Mouse (Mus musculus): ENCODE measurements around the gene Nkapd1. TPM values are rescaled to one million over a fixed set of nuclear protein-coding genes. Genes with fewer than 3 reads are reported as not detected.

Nkapd1 gene
- polyA plus RNA-seq, 1 experiment from 2014 or later, result 15.3 TPM

DNA sequence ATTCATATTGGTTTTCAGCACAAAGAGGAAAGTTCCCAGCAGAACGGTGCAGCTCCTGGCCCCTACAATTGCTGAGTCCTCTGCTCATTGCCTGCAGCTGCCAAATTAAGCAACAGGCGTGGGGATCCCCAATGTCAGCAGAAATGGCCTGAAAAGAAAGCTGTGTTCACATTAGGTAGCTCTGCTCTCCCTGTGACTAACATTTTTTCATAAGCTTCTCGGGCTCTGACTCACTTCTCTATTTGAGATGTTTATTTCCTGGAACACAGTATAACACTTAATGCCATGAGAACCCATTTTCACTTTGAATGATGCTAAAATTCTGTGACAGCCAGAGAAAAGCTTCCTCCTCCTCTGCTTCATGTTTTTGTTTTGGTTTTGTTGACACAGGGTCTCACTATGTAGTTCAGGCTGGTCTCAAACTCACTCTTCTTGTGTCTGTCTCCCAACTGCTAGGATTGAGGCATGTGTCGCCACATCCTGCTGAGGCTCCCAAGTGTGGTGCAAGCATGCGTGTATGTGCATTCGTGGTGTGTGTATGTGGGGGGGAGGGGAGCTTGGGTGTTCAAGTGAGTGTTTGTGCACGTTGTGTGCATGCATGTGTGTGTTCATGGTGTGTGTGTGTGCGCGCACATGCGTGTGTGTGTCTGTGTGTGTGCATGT lies 26.3 kb downstream of the Nkapd1 start:
- Histone ChIP-seq H3K36me3 (ENCODE audit: control insufficient read depth, insufficient read depth, low read length) (no peaks in the 10 kb centered on the region; the same call in none of the 2 replicates), H3K27me3 (replicated peaks; ENCODE audit: control insufficient read depth, insufficient read depth, low read length) (no peaks in the 10 kb centered on the region), H3K9me3 (ENCODE audit: control insufficient read depth, low read length) (no peaks in the 10 kb centered on the region), H3K4me1 (ENCODE audit: control insufficient read depth, insufficient read depth, low read depth, low read length) (no peaks in the 10 kb centered on the region), H3K4me2 (ENCODE audit: low read length) (no peak overlapping the region), H3K27ac (ENCODE audit: low read depth, low read length) (no peak overlapping the region), H3K4me3 (ENCODE audit: low read length) (no peak overlapping the region), H3K9ac (ENCODE audit: low read depth, low read length) (no peak overlapping the region)
- whole genome bisulfite sequencing, result 82% methylated on average over 10 of the region's 10 CpGs
- no peak for ATAC-seq

DNA sequence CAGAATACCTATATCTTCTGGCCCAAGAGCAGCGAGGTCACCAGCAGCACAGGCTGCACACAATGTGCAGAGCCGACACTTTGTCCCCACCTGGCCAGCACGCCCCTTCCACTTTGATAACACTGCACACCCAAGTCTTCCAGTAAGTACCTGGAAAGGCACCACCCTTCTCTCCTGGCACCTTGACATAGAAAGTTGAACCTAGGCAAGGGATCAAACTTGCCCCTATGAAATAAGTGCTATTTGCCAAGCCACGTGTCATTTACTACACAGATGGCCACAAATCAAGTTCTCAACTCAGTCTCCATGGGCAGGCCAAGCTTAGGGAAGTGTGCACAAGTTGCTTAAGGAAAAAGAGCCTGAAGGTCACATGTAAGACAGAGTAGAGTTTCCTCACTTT lies 30.3 kb downstream of the Nkapd1 start:
- H3K9me3 ChIP-seq (ENCODE audit: control insufficient read depth, low read length), result no peaks in the 10 kb centered on the region
- no peaks in the 10 kb centered on the region for H3K27me3 ChIP-seq (replicated peaks; ENCODE audit: control insufficient read depth, insufficient read depth, low read length)
- H3K4me3 ChIP-seq (ENCODE audit: low read length), result no peak overlapping the region
- WGBS, result 81% methylated on average over 4 of the region's 4 CpGs
- no peak overlapping the region for H3K27ac ChIP-seq (ENCODE audit: low read depth, low read length)
- H3K36me3 ChIP-seq (ENCODE audit: control insufficient read depth, insufficient read depth, low read length), result no peaks in the 10 kb centered on the region
- no peak overlapping the region for H3K9ac ChIP-seq (ENCODE audit: low read depth, low read length)
- ATAC-seq, result no peak
- no peak overlapping the region for H3K4me2 ChIP-seq (ENCODE audit: low read length)
- no peaks in the 10 kb centered on the region for H3K4me1 ChIP-seq (ENCODE audit: control insufficient read depth, insufficient read depth, low read depth, low read length)

DNA sequence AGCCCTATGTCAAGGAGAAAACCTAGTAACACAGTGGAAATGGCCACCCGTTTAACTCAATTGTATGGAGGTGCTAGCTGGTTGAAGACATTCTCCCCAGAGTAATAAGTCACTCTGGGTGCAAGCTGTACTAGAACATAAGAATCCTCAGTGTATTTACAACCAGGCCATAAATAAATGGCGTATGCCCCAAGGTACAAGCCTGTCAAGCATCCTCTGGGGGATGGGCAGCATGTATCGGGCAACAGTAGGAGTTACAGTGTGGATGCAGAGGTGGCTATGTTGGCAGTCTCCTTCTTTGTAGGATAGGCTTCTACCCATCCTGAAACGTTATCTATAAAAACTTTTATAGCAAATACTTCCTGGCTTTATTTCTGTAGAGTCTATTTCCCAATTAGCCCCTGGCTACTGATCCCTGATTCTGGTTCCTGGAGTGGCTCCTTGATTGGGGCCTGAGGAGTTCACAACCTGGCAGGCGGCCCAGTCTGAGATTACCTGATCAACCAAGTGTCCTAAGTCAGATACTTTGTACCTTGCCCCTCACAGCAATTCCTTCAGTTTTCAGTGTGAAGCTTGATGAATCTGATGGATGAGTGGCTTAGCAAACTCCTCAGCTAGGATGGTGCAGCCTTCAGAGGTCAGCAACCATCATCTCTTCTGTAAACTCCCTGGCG lies 32.0 kb downstream of the Nkapd1 start:
- no peak for ATAC-seq
- no peaks in the 10 kb centered on the region for H3K27me3 ChIP-seq (replicated peaks; ENCODE audit: control insufficient read depth, insufficient read depth, low read length)
- H3K4me3 ChIP-seq (ENCODE audit: low read length), result no peak overlapping the region
- 85% methylated on average over 6 of the region's 6 CpGs for WGBS
- no peaks in the 10 kb centered on the region for H3K36me3 ChIP-seq (ENCODE audit: control insufficient read depth, insufficient read depth, low read length)
- no peaks in the 10 kb centered on the region for H3K4me1 ChIP-seq (ENCODE audit: control insufficient read depth, insufficient read depth, low read depth, low read length)
- H3K27ac ChIP-seq (ENCODE audit: low read depth, low read length), result no peak overlapping the region
- no peak overlapping the region for H3K9ac ChIP-seq (ENCODE audit: low read depth, low read length)
- no peak overlapping the region for H3K4me2 ChIP-seq (ENCODE audit: low read length)
- H3K9me3 ChIP-seq (ENCODE audit: control insufficient read depth, low read length), result no peaks in the 10 kb centered on the region

DNA sequence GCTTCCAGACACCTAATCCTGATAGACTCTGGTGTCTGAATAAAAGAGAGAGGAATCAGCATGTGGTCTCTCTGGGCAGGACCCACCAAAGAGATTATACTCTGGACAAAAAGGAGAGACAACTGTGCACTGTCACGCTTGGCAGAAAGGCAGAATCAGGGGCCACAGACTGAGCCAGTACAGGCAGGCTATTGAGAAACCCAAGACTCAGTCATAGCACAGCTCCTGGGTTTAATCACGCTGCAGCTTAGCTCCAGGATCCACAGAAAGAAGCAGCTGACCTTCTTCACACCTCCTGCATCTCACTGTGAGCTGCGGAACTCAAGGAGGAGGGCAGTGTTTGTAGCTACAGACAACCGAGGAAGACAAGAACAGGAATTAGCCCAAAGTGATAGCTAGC lies 36.9 kb downstream of the Nkapd1 start:
- H3K27me3 ChIP-seq (replicated peaks; ENCODE audit: control insufficient read depth, insufficient read depth, low read length), result no peaks in the 10 kb centered on the region
- H3K27ac ChIP-seq (ENCODE audit: low read depth, low read length), result no peak overlapping the region
- H3K4me1 ChIP-seq (ENCODE audit: control insufficient read depth, insufficient read depth, low read depth, low read length), result no peaks in the 10 kb centered on the region
- no peaks in the 10 kb centered on the region for H3K9me3 ChIP-seq (ENCODE audit: control insufficient read depth, low read length)
- no peak overlapping the region for H3K4me3 ChIP-seq (ENCODE audit: low read length)
- no peak overlapping the region for H3K4me2 ChIP-seq (ENCODE audit: low read length)
- WGBS, result 37% methylated on average over 4 of the region's 4 CpGs
- ATAC-seq, result no peak
- H3K9ac ChIP-seq (ENCODE audit: low read depth, low read length), result no peak overlapping the region
- no peaks in the 10 kb centered on the region for H3K36me3 ChIP-seq (ENCODE audit: control insufficient read depth, insufficient read depth, low read length)

DNA sequence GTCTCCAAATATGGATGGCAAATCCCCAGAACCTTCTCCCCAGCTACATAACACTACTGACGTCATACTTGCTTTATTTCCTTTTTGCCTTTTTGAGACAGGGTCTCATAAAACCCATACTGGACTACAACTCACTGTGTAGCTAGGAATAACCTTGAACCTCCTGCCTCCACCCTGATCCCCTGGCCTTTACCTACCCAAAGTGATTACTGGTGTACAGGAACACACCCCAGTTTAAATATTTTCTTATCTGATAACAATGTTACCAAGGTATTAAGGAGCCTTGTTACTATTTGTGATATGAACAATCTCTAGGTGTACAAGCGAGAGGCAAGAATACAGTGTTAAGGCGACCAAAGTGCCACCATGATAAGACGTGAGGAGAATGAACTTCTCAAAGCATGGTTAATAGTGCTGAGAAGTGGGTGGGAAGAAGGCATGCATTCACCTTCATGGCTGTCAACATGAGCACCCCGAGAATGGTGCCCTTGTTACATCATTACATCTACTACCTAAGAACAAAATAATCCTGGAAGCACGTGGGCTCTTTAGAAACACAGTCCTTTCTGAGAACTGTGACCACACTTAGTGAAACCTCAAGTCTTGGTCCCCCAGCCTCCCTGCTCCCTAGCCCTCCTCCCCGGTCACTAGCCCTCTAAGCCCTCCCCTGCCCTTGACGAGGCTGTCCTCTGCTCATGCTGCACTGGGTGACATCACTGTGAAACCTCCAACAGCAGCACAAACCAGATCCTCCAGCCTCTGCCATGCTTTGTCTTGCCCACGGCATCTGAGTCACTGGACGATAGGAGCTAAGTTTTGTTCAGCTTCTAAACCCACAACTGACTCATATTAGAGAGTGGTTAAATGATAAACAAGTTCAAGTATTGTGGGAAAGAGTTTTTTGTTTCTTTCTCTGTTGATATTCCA lies 47.4 kb downstream of the Nkapd1 start:
- no peak overlapping the region for H3K27ac ChIP-seq (ENCODE audit: low read depth, low read length)
- H3K4me1 ChIP-seq (ENCODE audit: control insufficient read depth, insufficient read depth, low read depth, low read length), result no peaks in the 10 kb centered on the region
- H3K4me3 ChIP-seq (ENCODE audit: low read length), result no peak overlapping the region
- H3K36me3 ChIP-seq (ENCODE audit: control insufficient read depth, insufficient read depth, low read length), result no peaks in the 10 kb centered on the region
- ATAC-seq, result no peak
- no peak overlapping the region for H3K4me2 ChIP-seq (ENCODE audit: low read length)
- H3K9me3 ChIP-seq (ENCODE audit: control insufficient read depth, low read length), result no peaks in the 10 kb centered on the region
- H3K27me3 ChIP-seq (replicated peaks; ENCODE audit: control insufficient read depth, insufficient read depth, low read length), result no peaks in the 10 kb centered on the region
- 83% methylated on average over 10 of the region's 10 CpGs for WGBS
- no peak overlapping the region for H3K9ac ChIP-seq (ENCODE audit: low read depth, low read length)

DNA sequence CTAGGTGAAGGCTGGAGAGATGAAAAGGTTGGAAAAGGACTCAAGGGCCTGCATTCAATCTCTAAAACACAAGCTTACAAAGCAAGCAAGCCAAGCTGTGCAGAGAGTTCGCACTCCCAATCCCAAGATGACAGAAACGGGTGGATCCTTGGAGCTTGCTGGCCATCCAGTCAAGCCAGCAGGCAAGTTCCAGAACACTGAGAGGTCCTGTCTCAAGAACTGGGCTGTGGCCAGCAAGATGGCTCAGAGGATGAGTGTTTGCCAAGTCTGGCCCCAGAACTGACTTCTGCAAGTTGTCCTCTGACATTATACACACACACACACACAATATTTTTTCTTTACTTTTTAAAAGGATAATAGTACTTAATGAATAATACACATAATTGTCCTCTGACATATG lies 49.4 kb downstream of the Nkapd1 start:
- no peak overlapping the region for H3K4me2 ChIP-seq (ENCODE audit: low read length)
- no peak overlapping the region for H3K27ac ChIP-seq (ENCODE audit: low read depth, low read length)
- no peaks in the 10 kb centered on the region for H3K36me3 ChIP-seq (ENCODE audit: control insufficient read depth, insufficient read depth, low read length)
- no peak overlapping the region for H3K4me3 ChIP-seq (ENCODE audit: low read length)
- ATAC-seq, result no peak
- H3K27me3 ChIP-seq (replicated peaks; ENCODE audit: control insufficient read depth, insufficient read depth, low read length), result no peaks in the 10 kb centered on the region
- 89% methylated on average over 2 of the region's 2 CpGs for WGBS
- H3K9ac ChIP-seq (ENCODE audit: low read depth, low read length), result no peak overlapping the region
- H3K9me3 ChIP-seq (ENCODE audit: control insufficient read depth, low read length), result no peaks in the 10 kb centered on the region
- no peaks in the 10 kb centered on the region for H3K4me1 ChIP-seq (ENCODE audit: control insufficient read depth, insufficient read depth, low read depth, low read length)

DNA sequence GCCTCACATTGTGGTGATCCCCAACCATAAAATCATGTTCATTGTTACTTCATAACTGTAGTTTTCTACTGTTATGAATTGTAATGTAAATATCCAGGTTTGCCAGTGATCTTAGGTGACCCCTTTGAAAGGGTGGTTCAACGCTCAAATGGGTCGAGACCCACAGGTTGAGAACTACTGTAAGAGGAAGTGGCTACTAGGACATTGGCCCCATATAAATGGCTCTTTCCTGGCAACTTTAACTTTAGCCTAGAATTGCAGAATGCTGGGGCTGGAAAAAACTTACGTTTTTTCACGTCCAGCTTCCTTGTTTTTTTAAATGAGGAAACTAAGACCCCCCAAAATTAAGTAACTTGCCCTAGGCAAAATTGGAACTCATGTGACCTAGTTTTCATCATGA lies 49.9 kb downstream of the Nkapd1 start:
- Histone ChIP-seq H3K36me3 (ENCODE audit: control insufficient read depth, insufficient read depth, low read length) (no peaks in the 10 kb centered on the region), H3K9ac (ENCODE audit: low read depth, low read length) (no peak overlapping the region), H3K4me3 (ENCODE audit: low read length) (no peak overlapping the region), H3K27ac (ENCODE audit: low read depth, low read length) (no peak overlapping the region), H3K27me3 (replicated peaks; ENCODE audit: control insufficient read depth, insufficient read depth, low read length) (no peaks in the 10 kb centered on the region), H3K9me3 (ENCODE audit: control insufficient read depth, low read length) (no peaks in the 10 kb centered on the region), H3K4me1 (ENCODE audit: control insufficient read depth, insufficient read depth, low read depth, low read length) (no peaks in the 10 kb centered on the region), H3K4me2 (ENCODE audit: low read length) (no peak overlapping the region)
- ATAC-seq, result no peak
- WGBS, result 92% methylated on average over 4 of the region's 4 CpGs

DNA sequence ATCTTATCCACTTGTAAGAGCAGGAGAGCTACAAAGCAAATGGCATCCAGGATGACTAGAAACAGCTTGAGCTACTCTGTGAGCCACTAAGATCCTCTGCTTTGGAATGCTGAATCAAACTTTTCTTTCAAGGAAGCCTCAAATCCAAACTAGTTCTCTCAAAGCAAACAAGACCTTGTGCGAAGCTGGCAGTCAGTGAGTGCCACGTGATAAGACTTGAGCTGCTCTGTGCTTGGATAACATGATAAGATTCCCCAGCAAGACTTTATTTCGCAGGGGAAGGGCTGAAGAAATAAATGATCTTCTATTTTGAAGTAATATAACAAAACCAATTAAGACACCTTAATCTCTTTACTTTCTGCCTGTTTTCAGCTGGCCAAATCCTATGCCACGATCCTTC lies 51.3 kb downstream of the Nkapd1 start:
- peaks cover 3% of the 10 kb centered on the region; the same call in 1 of the 2 replicates for H3K9me3 ChIP-seq (ENCODE audit: control insufficient read depth, low read length)
- ATAC-seq, result no peak
- no peaks in the 10 kb centered on the region for H3K4me1 ChIP-seq (ENCODE audit: control insufficient read depth, insufficient read depth, low read depth, low read length)
- no peak overlapping the region for H3K4me2 ChIP-seq (ENCODE audit: low read length)
- no peaks in the 10 kb centered on the region for H3K36me3 ChIP-seq (ENCODE audit: control insufficient read depth, insufficient read depth, low read length)
- no peak overlapping the region for H3K4me3 ChIP-seq (ENCODE audit: low read length)
- no peak overlapping the region for H3K9ac ChIP-seq (ENCODE audit: low read depth, low read length)
- no peaks in the 10 kb centered on the region for H3K27me3 ChIP-seq (replicated peaks; ENCODE audit: control insufficient read depth, insufficient read depth, low read length)
- WGBS, result 80% methylated on average over 4 of the region's 4 CpGs
- no peak overlapping the region for H3K27ac ChIP-seq (ENCODE audit: low read depth, low read length)

DNA sequence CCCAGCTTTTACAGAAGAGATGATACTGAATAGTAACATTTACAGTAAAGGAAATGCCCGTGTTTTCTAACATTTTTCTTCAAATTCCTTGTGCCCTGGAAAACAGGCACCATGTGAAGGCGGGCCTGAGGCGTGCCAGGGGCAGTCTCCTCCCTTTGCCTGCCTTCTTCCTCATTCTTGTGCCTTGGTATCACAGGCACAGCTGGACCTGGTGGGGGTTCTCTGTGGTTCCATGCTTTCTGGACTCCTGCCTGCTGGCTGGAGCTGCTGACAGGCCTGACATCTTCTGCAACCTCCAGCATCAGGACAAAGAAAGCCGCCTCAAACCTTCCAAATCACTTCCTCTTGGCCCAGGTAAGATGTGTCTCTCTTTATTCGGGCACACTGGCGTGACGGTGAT lies 52.1 kb downstream of the Nkapd1 start:
- no peak for ATAC-seq
- Histone ChIP-seq H3K9me3 (ENCODE audit: control insufficient read depth, low read length) (peaks cover 3% of the 10 kb centered on the region; the same call in 1 of the 2 replicates), H3K4me2 (ENCODE audit: low read length) (no peak overlapping the region), H3K27ac (ENCODE audit: low read depth, low read length) (no peak overlapping the region), H3K9ac (ENCODE audit: low read depth, low read length) (no peak overlapping the region), H3K27me3 (replicated peaks; ENCODE audit: control insufficient read depth, insufficient read depth, low read length) (no peaks in the 10 kb centered on the region), H3K4me3 (ENCODE audit: low read length) (no peak overlapping the region), H3K4me1 (ENCODE audit: control insufficient read depth, insufficient read depth, low read depth, low read length) (no peaks in the 10 kb centered on the region), H3K36me3 (ENCODE audit: control insufficient read depth, insufficient read depth, low read length) (no peaks in the 10 kb centered on the region)
- 73% methylated on average over 7 of the region's 7 CpGs for WGBS
